Mouse (Mus musculus) myocyte (in vitro differentiated cells): Measurements from ENCODE around the gene Clec4a3. TPM values are rescaled to one million over a fixed set of nuclear protein-coding genes. Genes with fewer than 3 reads are reported as not detected.
"Not testable (repeated sequence)": the region's sequence is repeated elsewhere in the genome, so short reads cannot be mapped to it uniquely, and the experiment has no call there.

Experiments used
- H3K27me3 ChIP-seq: one replicate; pipeline ENCODE4 v1.6.1; 2011; ENCODE audit not compliant: control insufficient read depth, insufficient read depth, insufficient read length
- H3K36me3 ChIP-seq: one replicate; pipeline ENCODE4 v1.6.1; 2011; ENCODE audit not compliant: control insufficient read depth, insufficient read depth
- H3K4me2 ChIP-seq: one replicate; pipeline ENCODE4 v1.6.1; 2011; ENCODE audit warnings: low read depth, control low read depth
- H3K4me3 ChIP-seq: one replicate; pipeline ENCODE4 v1.5.1; 2011; ENCODE audit warnings: mild to moderate bottlenecking, control low read depth, moderate library complexity
- H3K79me2 ChIP-seq: one replicate; pipeline ENCODE4 v1.6.1; 2011; ENCODE audit not compliant: control insufficient read depth, insufficient read depth
- H3ac ChIP-seq: one replicate; pipeline ENCODE4 v1.6.1; 2011; ENCODE audit not compliant: control insufficient read depth, insufficient read length
- CEBPB ChIP-seq: IDR thresholded peaks from 2 replicates; pipeline ENCODE4 v1.6.1; 2011; ENCODE audit warnings: mild to moderate bottlenecking, moderate library complexity; ENCODE audit not compliant: poor library complexity, insufficient read depth, severe bottlenecking
- E2F4 ChIP-seq: IDR thresholded peaks from one replicate; pipeline ENCODE4 v1.6.1; 2011; ENCODE audit warnings: mild to moderate bottlenecking, control low read depth, moderate library complexity; ENCODE audit not compliant: insufficient read depth
- MAX ChIP-seq: IDR thresholded peaks from one replicate; pipeline ENCODE4 v1.6.1; 2011; ENCODE audit warnings: low read depth, mild to moderate bottlenecking, control low read depth
- MYOD1 ChIP-seq, 3 experiments: IDR thresholded peaks; one replicate each; pipeline ENCODE4 v1.6.1; 2011; ENCODE audit warnings: control low read depth in 2 of 3, low read depth in 2 of 3, mild to moderate bottlenecking in 2 of 3, moderate library complexity in 1 of 3; ENCODE audit not compliant: insufficient read length in 2 of 3, control insufficient read depth in 1 of 3
- MYOG ChIP-seq, 3 experiments: IDR thresholded peaks; one replicate each; pipeline ENCODE4 v1.6.1; 2011; ENCODE audit warnings: control low read depth in 2 of 3, low read depth in 2 of 3, mild to moderate bottlenecking in 2 of 3; ENCODE audit not compliant: insufficient read length in 2 of 3, control insufficient read depth in 1 of 3, insufficient read depth in 1 of 3
- POLR2A ChIP-seq: IDR thresholded peaks from one replicate; pipeline ENCODE4 v1.6.1; 2011; ENCODE audit warnings: low read depth, mild to moderate bottlenecking, control low read depth, moderate library complexity; ENCODE audit not compliant: insufficient read length
- POLR2AphosphoS2 ChIP-seq: IDR thresholded peaks from one replicate; pipeline ENCODE4 v1.6.1; 2011; ENCODE audit warnings: low read depth, control low read depth; ENCODE audit not compliant: insufficient read length
- REST ChIP-seq: IDR thresholded peaks from one replicate; pipeline ENCODE4 v1.6.1; 2011; ENCODE audit warnings: mild to moderate bottlenecking, control low read depth, moderate library complexity; ENCODE audit not compliant: insufficient read depth, insufficient read length
- SRF ChIP-seq: IDR thresholded peaks from one replicate; pipeline ENCODE4 v1.6.1; 2011; ENCODE audit warnings: low read depth; ENCODE audit not compliant: control insufficient read depth, insufficient read length
- TCF12 ChIP-seq: IDR thresholded peaks from one replicate; pipeline ENCODE4 v1.6.1; 2011; ENCODE audit warnings: mild to moderate bottlenecking, control low read depth; ENCODE audit not compliant: poor library complexity, insufficient read depth, severe bottlenecking
- TCF3 ChIP-seq: IDR thresholded peaks from one replicate; pipeline ENCODE4 v1.6.1; 2011; ENCODE audit warnings: low read depth, control low read depth; ENCODE audit not compliant: insufficient read length
- USF1 ChIP-seq: IDR thresholded peaks from one replicate; pipeline ENCODE4 v1.6.1; 2011; ENCODE audit warnings: low read depth, mild to moderate bottlenecking, control low read depth, moderate library complexity
- polyA plus RNA-seq: library from polyadenylated mRNA; unstranded; fragments of >200 nt; fragmentation: generic; extraction: Trizol; gene quantifications from one replicate; pipeline ENCODE4 v1.2.1, GENCODE M21; 2012; ENCODE audit warnings: missing spikeins

Gene Clec4a3
- polyA plus RNA-seq, 1 experiment, result not detected

DNA sequence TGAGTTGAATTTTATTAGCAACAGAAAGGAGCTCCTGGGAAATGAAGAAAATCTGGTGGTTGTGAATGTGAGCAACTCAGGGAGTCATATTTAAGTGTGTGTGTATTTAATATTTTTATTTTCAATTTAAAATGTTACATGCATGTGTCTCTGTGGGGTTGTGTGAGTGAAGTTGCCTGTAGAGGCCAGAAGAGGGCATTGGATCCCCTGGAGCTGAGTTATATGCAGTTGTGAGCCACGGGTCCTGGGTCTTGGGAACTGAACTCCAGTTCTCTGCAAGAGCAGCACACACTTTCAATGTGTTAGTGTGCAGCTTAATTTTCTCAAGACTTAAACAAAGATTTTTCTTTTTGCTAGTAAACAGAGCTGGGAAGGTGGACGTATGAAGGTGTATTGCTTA lies 12.2 kb downstream of the Clec4a3 start:
- H3K79me2 ChIP-seq, result no peaks in the 10 kb centered on the region
- no peaks in the 10 kb centered on the region for H3K36me3 ChIP-seq
- H3K4me3 ChIP-seq, result no peak overlapping the region
- H3ac ChIP-seq, result no peak overlapping the region
- TF ChIP-seq E2F4 (no peak), MAX (no peak), SRF (no peak), REST (no peak), TCF12 (no peak), POLR2A (no peak), USF1 (no peak), MYOD1 (IDR thresholded peaks at IDR 0.05; ENCODE audit: control insufficient read depth in 1 of 3, insufficient read length in 2 of 3, low read depth in 2 of 3) (no peak), MYOG (IDR thresholded peaks at IDR 0.05; ENCODE audit: control insufficient read depth in 1 of 3, insufficient read depth in 1 of 3, insufficient read length in 2 of 3, low read depth in 2 of 3) (no peak), TCF3 (no peak), POLR2AphosphoS2 (no peak), CEBPB (no peak)
- H3K27me3 ChIP-seq, result no peaks in the 10 kb centered on the region
- no peak overlapping the region for H3K4me2 ChIP-seq

DNA sequence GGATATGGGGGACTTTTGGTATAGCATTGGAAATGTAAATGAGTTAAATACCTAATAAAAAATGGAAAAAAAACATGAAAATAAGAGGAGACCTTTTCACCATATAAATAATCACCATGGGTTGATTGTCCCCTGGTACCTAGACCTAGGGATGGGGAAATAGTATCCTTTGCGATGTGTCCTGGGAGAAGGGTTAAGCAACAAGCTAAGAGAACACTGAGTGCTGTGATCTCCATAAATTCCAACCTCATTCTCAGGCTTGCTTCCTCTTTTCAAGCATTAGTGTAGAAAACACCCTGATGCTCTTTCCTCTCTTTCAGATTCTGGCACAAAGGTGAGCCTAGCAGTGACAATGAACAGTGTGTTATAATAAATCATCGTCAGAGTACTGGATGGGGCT lies 16.7 kb downstream of the Clec4a3 start:
- no peak overlapping the region for H3K4me2 ChIP-seq
- no peak overlapping the region for H3K4me3 ChIP-seq
- no peaks in the 10 kb centered on the region for H3K79me2 ChIP-seq
- no peaks in the 10 kb centered on the region for H3K36me3 ChIP-seq
- TF ChIP-seq USF1 (no peak), POLR2AphosphoS2 (no peak), POLR2A (no peak), REST (no peak), MAX (no peak), MYOG (IDR thresholded peaks at IDR 0.05; ENCODE audit: control insufficient read depth in 1 of 3, insufficient read depth in 1 of 3, insufficient read length in 2 of 3, low read depth in 2 of 3) (no peak), TCF3 (no peak), MYOD1 (IDR thresholded peaks at IDR 0.05; ENCODE audit: control insufficient read depth in 1 of 3, insufficient read length in 2 of 3, low read depth in 2 of 3) (no peak), TCF12 (no peak), SRF (no peak), CEBPB (no peak), E2F4 (no peak)
- no peak overlapping the region for H3ac ChIP-seq
- no peaks in the 10 kb centered on the region for H3K27me3 ChIP-seq

DNA sequence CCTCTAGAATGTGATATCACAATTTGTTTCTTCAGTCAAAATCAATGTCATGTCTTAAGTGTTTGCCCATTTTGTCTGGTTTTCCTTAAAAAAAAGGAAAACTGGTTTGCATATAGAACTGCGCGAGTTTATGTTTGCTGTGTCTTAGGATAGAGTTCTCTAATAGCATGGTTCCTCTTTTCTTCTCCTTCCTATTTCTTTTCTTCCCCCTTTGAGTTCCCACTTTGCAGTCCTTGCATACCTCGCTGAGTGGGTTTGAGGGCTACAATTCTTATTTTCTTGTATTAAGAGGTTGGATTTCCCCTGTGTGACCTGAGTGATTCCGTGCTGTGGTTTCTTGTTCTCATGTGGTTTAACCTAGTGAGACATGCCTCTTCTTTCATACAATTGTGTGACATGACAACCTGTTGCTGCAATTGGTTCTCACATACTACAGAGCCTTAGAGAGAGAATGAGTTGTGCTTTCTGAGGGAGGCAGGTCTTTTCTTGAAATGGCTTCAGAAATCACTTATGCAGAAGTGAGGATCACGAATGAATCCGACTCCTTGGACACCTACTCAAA lies 37.6 kb downstream of the Clec4a3 start, which contains the start of gene Clec4a4:
TSS of gene Clec4a4 (plus strand) at position 492 of the 562 bp plus-strand sequence.
- Histone ChIP-seq H3K27me3 (no peaks in the 10 kb centered on the region), H3K4me2 (no peak within 1 kb of the TSS), H3K79me2 (no peaks in the 10 kb centered on the region), H3K36me3 (no peaks in the 10 kb centered on the region), H3ac (no peak within 1 kb of the TSS), H3K4me3 (no peak within 1 kb of the TSS)
- TF ChIP-seq USF1 (no peak), REST (no peak), SRF (no peak), TCF12 (no peak), E2F4 (no peak), POLR2AphosphoS2 (no peak), POLR2A (no peak), MYOG (IDR thresholded peaks at IDR 0.05; ENCODE audit: control insufficient read depth in 1 of 3, insufficient read depth in 1 of 3, insufficient read length in 2 of 3, low read depth in 2 of 3) (no peak)

DNA sequence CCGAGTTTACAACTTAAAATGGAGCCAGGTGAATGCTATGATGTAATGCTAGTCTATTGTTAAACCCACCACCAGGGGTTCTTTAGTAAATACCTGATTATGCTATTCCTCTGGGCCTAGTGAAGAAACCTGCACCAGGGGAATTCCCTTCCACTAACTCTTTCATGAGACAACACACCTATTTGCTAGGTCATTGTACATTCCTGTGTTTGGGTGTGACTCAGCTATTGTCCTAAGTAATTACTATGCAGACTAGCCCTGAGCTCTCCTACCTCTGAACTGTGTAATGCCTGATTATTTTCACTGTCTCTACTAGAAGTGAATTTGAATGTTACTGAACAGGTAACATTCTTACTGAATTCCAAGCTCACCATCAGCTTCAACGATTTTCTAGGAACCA lies 52.4 kb downstream of the Clec4a3 start:
- not testable (repeated sequence) for H3K27me3 ChIP-seq, H3K4me2 ChIP-seq, H3ac ChIP-seq, H3K4me3 ChIP-seq, H3K79me2 ChIP-seq, H3K36me3 ChIP-seq

DNA sequence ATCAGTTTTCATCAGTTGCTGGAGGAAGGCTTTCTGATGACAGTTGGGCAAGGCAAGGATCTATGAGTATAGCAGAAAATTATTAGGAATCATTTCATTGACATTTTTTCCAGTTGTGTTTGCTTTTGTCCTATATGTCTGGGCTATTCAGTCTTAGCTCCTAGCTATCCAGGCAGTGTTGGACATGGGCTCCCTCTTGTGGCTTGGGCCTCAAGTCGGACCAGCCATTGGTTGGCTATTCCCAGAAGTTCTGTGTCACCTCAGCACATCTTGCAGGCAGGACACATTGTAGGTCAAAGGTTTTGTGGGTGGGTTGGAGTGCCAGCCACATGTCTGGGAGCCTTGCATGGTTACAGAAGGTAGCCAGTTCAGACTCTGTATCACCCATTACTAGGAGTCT lies 53.3 kb downstream of the Clec4a3 start:
- no peak for TF ChIP-seq MYOD1 (IDR thresholded peaks at IDR 0.05; ENCODE audit: control insufficient read depth in 1 of 3, insufficient read length in 2 of 3, low read depth in 2 of 3)
- no peak for TF ChIP-seq POLR2A
- TF ChIP-seq REST, result no peak
- TF ChIP-seq TCF12, result no peak
- no peak for TF ChIP-seq TCF3
- no peak for TF ChIP-seq USF1
- TF ChIP-seq SRF, result no peak
- no peak for TF ChIP-seq CEBPB
- TF ChIP-seq POLR2AphosphoS2, result no peak
- TF ChIP-seq MAX, result no peak
- no peak for TF ChIP-seq MYOG (IDR thresholded peaks at IDR 0.05; ENCODE audit: control insufficient read depth in 1 of 3, insufficient read depth in 1 of 3, insufficient read length in 2 of 3, low read depth in 2 of 3)
- Histone ChIP-seq H3K4me2 (no peak overlapping the region), H3K27me3 (no peaks in the 10 kb centered on the region), H3K36me3 (no peaks in the 10 kb centered on the region), H3ac (no peak overlapping the region), H3K4me3 (no peak overlapping the region), H3K79me2 (no peaks in the 10 kb centered on the region)

Other genes with a start within 250 kb of the Clec4a3 start
- gene Nanog, start 245.0 kb upstream of the Clec4a3 start, polyA plus RNA-seq, result 0.10 TPM
- 1.2 TPM for gene Slc2a3, start 150.9 kb upstream of the Clec4a3 start, polyA plus RNA-seq
- 9.7 TPM for gene Foxj2, start 132.6 kb upstream of the Clec4a3 start, polyA plus RNA-seq
- 0.19 TPM for gene C3ar1, start 96.4 kb upstream of the Clec4a3 start, polyA plus RNA-seq
- 21.9 TPM for gene Necap1, start 78.0 kb upstream of the Clec4a3 start, polyA plus RNA-seq
- gene Clec4a1, start 30.7 kb upstream of the Clec4a3 start, polyA plus RNA-seq, result not detected
- gene Clec4a4, start 37.9 kb downstream of the Clec4a3 start, polyA plus RNA-seq, result not detected
- not detected for gene Clec4b1, start 97.4 kb downstream of the Clec4a3 start, polyA plus RNA-seq
- gene Clec4a2, start 153.9 kb downstream of the Clec4a3 start, polyA plus RNA-seq, result not detected
- gene Clec4b2, start 220.4 kb downstream of the Clec4a3 start, polyA plus RNA-seq, result not detected